Mouse (Mus musculus) heart, embryonic 13.5 days (tissue): Measurements from ENCODE around the gene Dennd1a. TPM values are rescaled to one million over a fixed set of nuclear protein-coding genes. Genes with fewer than 3 reads are reported as not detected.

Experiments
- ATAC-seq: fragments of 200-750 bp; cut with Nextera tagmentation; 2 replicates; pipeline ENCODE4 v1.8.0; 2017; ENCODE audit warnings: moderate TSS enrichment; ENCODE audit not compliant: insufficient number of reproducible peaks, low FRiP score, low TSS enrichment; ENCODE audit errors: extremely low read depth
- H3K27ac ChIP-seq: fragments of 300-500 bp; sonication (generic); replicated peaks from 2 replicates; pipeline ENCODE4 v1.5.1; 2015; ENCODE audit warnings: moderate library complexity, mild to moderate bottlenecking, inconsistent platforms
- H3K27me3 ChIP-seq: fragments of 300-500 bp; sonication (generic); replicated peaks from 2 replicates; pipeline ENCODE4 v1.6.1; 2015; ENCODE audit warnings: mild to moderate bottlenecking, inconsistent platforms
- H3K36me3 ChIP-seq: fragments of 300-500 bp; sonication (generic); 2 replicates; pipeline ENCODE4 v1.6.1; 2015; ENCODE audit warnings: mild to moderate bottlenecking, inconsistent platforms
- H3K4me1 ChIP-seq: fragments of 300-500 bp; sonication (generic); 2 replicates; pipeline ENCODE4 v1.6.1; 2015; ENCODE audit warnings: inconsistent platforms
- H3K4me2 ChIP-seq: fragments of 300-500 bp; sonication (generic); 2 replicates; pipeline ENCODE4 v1.6.1; 2015; ENCODE audit warnings: inconsistent platforms, mild to moderate bottlenecking, moderate library complexity
- H3K4me3 ChIP-seq: fragments of 300-500 bp; sonication (generic); 2 replicates; pipeline ENCODE4 v1.5.1; 2015; ENCODE audit warnings: moderate library complexity, mild to moderate bottlenecking, inconsistent platforms
- H3K9ac ChIP-seq: fragments of 300-500 bp; sonication (generic); 2 replicates; pipeline ENCODE4 v1.6.1; 2015; ENCODE audit warnings: inconsistent platforms, mild to moderate bottlenecking, moderate library complexity
- H3K9me3 ChIP-seq: fragments of 300-500 bp; sonication (generic); 2 replicates; pipeline ENCODE4 v1.6.1; 2016; ENCODE audit warnings: inconsistent platforms
- WGBS: fragments of 180-500 bp; shearing (Covaris S2); methylation state at CpG from one replicate; pipeline ENCODE4 v1.1.7; 2015; ENCODE audit warnings: mixed read lengths; 5-methylcytosine and 5-hydroxymethylcytosine counted together
- polyA plus RNA-seq: library from polyadenylated mRNA; unstranded; fragments of >200 nt; fragmentation: Nextera tagmentation; extraction: Ambion mirVana; gene quantifications from 2 replicates; pipeline ENCODE4 v1.2.1, GENCODE M21; 2015

Gene Dennd1a
- polyA plus RNA-seq, 1 experiment from 2014 or later: 11.4 TPM

GRCm38 (mm10) chr2:38001004-38001403 lies 286.2 kb downstream of the Dennd1a start:
- ATAC-seq: no peak
- H3K27me3 ChIP-seq: no peaks in the 10 kb centered on the region
- H3K4me1 ChIP-seq: no peaks in the 10 kb centered on the region

GRCm38 (mm10) chr2:37997966-37998365 lies 289.2 kb downstream of the Dennd1a start:
- WGBS: 54% methylated on average over 3 of the region's 3 CpGs
- H3K9me3 ChIP-seq: no peaks in the 10 kb centered on the region
- H3K27ac ChIP-seq: no peak overlapping the region
- no peak overlapping the region for H3K4me3 ChIP-seq
- H3K4me2 ChIP-seq: no peak overlapping the region
- no peak overlapping the region for H3K9ac ChIP-seq
- no peaks in the 10 kb centered on the region for H3K27me3 ChIP-seq
- H3K36me3 ChIP-seq: peaks cover 3% of the 10 kb centered on the region; the same call in 1 of the 2 replicates
- no peak for ATAC-seq
- no peaks in the 10 kb centered on the region for H3K4me1 ChIP-seq

More at GRCm38 (mm10) chr2:38001004-38001403, 286.2 kb downstream of the Dennd1a start:
- Histone ChIP-seq H3K27ac (no peak overlapping the region), H3K9ac (no peak overlapping the region), H3K9me3 (no peaks in the 10 kb centered on the region), H3K4me3 (no peak overlapping the region), H3K4me2 (no peak overlapping the region), H3K36me3 (peaks cover 3% of the 10 kb centered on the region; the same call in 1 of the 2 replicates)
- WGBS: 83% methylated on average over 1 of the region's 1 CpGs

DNA sequence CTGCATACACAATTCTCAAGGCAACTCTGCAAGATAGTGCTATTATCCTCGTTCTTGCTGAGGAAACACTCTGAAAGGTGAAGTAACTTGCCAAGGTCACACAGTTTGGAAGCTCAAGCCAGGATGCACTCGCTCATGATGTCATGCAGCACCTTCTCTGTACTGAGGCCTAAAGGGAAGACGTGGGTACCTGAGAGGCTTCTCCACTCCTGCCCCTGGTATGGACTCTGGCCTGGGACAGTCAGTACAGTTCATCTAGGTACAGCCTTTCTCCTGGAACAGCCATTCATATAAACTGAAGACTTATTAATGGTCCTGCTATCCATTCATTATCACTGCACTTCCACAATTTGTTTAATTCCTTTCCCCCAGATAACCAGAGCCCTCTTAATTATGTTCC lies 298.1 kb downstream of the Dennd1a start:
- Histone ChIP-seq H3K9me3 (no peaks in the 10 kb centered on the region), H3K4me3 (no peak overlapping the region), H3K27ac (no peak overlapping the region), H3K27me3 (no peaks in the 10 kb centered on the region), H3K4me1 (0 out of 2 replicates have a peak, but pooled peaks cover 4% of the 10 kb centered on the region), H3K4me2 (no peak overlapping the region), H3K36me3 (no peaks in the 10 kb centered on the region), H3K9ac (no peak overlapping the region)
- 82% methylated on average over 3 of the region's 3 CpGs for WGBS
- ATAC-seq: no peak

- no peaks in the 10 kb centered on the region for H3K9me3 ChIP-seq
- H3K4me1 ChIP-seq: 0 out of 2 replicates have a peak, but pooled peaks cover 6% of the 10 kb centered on the region
- WGBS: 88% methylated on average over 1 of the region's 1 CpGs
- H3K27ac ChIP-seq: no peak overlapping the region
- H3K4me2 ChIP-seq: no peak overlapping the region
- H3K9ac ChIP-seq: no peak overlapping the region
- H3K4me3 ChIP-seq: no peak overlapping the region
- no peaks in the 10 kb centered on the region for H3K27me3 ChIP-seq
- H3K36me3 ChIP-seq: no peaks in the 10 kb centered on the region
- no peak for ATAC-seq
Observed at GRCm38 (mm10) chr2:37988301-37988700, 298.9 kb downstream of the Dennd1a start.

DNA sequence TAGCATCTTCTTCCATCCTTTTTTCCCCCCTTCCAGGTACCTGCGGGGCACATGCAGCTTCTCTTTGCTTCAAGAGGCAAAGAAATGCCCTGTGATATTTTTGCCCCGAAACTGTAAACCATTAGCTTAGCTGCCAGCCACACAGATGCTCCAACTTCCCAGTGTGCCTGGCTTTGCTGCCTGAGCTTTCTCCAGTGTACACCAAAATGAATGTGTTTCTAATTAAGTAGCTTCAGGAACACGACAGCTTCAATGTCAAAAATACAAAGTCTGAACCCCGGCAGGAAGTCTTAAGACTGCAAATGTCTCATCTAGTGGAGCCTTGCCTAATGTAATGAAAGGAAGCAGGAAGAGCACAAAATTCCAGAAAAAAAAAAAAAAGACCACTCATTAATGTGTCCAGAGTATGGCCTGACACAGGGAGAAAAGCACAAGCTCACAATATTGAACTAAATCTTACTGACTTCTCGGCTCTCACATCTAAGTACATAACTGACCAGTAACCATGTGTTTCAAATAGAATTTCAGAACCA lies 301.4 kb downstream of the Dennd1a start:
- H3K4me2 ChIP-seq: no peak overlapping the region
- no peaks in the 10 kb centered on the region for H3K27me3 ChIP-seq
- no peak overlapping the region for H3K9ac ChIP-seq
- no peaks in the 10 kb centered on the region for H3K36me3 ChIP-seq
- H3K4me3 ChIP-seq: no peak overlapping the region
- 0 out of 2 replicates have a peak, but pooled peaks cover 9% of the 10 kb centered on the region for H3K4me1 ChIP-seq
- ATAC-seq: no peak
- 66% methylated on average over 5 of the region's 5 CpGs for WGBS
- 0 out of 2 replicates have a peak overlapping the region, but pooled peaks have one; percentile 5 for H3K27ac ChIP-seq
- no peaks in the 10 kb centered on the region for H3K9me3 ChIP-seq

GRCm38 (mm10) chr2:37982714-37983113 lies 304.5 kb downstream of the Dennd1a start:
- no peak for ATAC-seq
- WGBS: 96% methylated on average over 1 of the region's 1 CpGs
- no peak overlapping the region for H3K9ac ChIP-seq

GRCm38 (mm10) chr2:37981562-37982403 lies 305.4 kb downstream of the Dennd1a start:
- Histone ChIP-seq H3K27me3 (no peaks in the 10 kb centered on the region), H3K27ac (no peak overlapping the region), H3K4me2 (no peak overlapping the region), H3K4me1 (0 out of 2 replicates have a peak, but pooled peaks cover 9% of the 10 kb centered on the region), H3K4me3 (no peak overlapping the region), H3K9me3 (no peaks in the 10 kb centered on the region), H3K9ac (no peak overlapping the region), H3K36me3 (no peaks in the 10 kb centered on the region)
- WGBS: 70% methylated on average over 15 of the region's 15 CpGs
- no peak for ATAC-seq

More at GRCm38 (mm10) chr2:37982714-37983113, 304.5 kb downstream of the Dennd1a start:
- no peak overlapping the region for H3K4me3 ChIP-seq
- no peaks in the 10 kb centered on the region for H3K36me3 ChIP-seq
- H3K27me3 ChIP-seq: no peaks in the 10 kb centered on the region
- no peaks in the 10 kb centered on the region for H3K9me3 ChIP-seq
- H3K4me2 ChIP-seq: no peak overlapping the region
- H3K4me1 ChIP-seq: 0 out of 2 replicates have a peak, but pooled peaks cover 9% of the 10 kb centered on the region
- H3K27ac ChIP-seq: no peak overlapping the region

DNA sequence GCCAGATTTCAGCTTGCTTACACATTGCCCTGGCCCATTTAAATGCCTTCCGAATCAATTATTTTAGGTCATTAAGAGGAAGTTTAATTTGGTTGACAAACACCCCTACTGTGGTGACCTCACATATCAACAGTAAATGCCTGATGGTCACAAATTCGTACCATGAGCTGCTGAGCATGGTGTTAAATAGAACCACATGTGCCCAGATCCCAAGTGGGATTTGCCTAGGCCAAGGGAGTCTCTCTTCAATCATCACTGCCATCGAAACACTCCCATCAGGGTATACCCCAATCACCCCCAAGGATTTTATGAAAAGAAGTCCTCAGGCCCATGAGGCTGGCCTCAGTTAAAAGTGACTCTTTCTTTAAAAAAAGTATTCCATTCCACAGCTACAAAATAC lies 313.0 kb downstream of the Dennd1a start:
- Histone ChIP-seq H3K4me1 (peaks cover 7% of the 10 kb centered on the region), H3K9me3 (no peaks in the 10 kb centered on the region), H3K4me3 (no peak overlapping the region), H3K36me3 (no peaks in the 10 kb centered on the region), H3K4me2 (no peak overlapping the region), H3K27ac (no peak overlapping the region), H3K9ac (no peak overlapping the region), H3K27me3 (no peaks in the 10 kb centered on the region)
- ATAC-seq: no peak
- 79% methylated on average over 3 of the region's 3 CpGs for whole genome bisulfite sequencing

GRCm38 (mm10) chr2:37972621-37973020 lies 314.6 kb downstream of the Dennd1a start:
- H3K27ac ChIP-seq: no peak overlapping the region
- no peak overlapping the region for H3K4me3 ChIP-seq
- no peak overlapping the region for H3K9ac ChIP-seq
- ATAC-seq: no peak
- peaks cover 7% of the 10 kb centered on the region for H3K4me1 ChIP-seq
- no peaks in the 10 kb centered on the region for H3K36me3 ChIP-seq
- 79% methylated on average over 6 of the region's 6 CpGs for WGBS
- no peaks in the 10 kb centered on the region for H3K27me3 ChIP-seq
- no peaks in the 10 kb centered on the region for H3K9me3 ChIP-seq
- H3K4me2 ChIP-seq: no peak overlapping the region

- WGBS: 85% methylated on average over 1 of the region's 1 CpGs
- no peak overlapping the region for H3K4me2 ChIP-seq
- peaks cover 7% of the 10 kb centered on the region for H3K4me1 ChIP-seq
- no peak overlapping the region for H3K9ac ChIP-seq
- H3K27me3 ChIP-seq: no peaks in the 10 kb centered on the region
- no peak for ATAC-seq
- H3K27ac ChIP-seq: no peak overlapping the region
- H3K36me3 ChIP-seq: no peaks in the 10 kb centered on the region
- H3K9me3 ChIP-seq: no peaks in the 10 kb centered on the region
- H3K4me3 ChIP-seq: no peak overlapping the region
Observed at GRCm38 (mm10) chr2:37971726-37972125, 315.5 kb downstream of the Dennd1a start.

DNA sequence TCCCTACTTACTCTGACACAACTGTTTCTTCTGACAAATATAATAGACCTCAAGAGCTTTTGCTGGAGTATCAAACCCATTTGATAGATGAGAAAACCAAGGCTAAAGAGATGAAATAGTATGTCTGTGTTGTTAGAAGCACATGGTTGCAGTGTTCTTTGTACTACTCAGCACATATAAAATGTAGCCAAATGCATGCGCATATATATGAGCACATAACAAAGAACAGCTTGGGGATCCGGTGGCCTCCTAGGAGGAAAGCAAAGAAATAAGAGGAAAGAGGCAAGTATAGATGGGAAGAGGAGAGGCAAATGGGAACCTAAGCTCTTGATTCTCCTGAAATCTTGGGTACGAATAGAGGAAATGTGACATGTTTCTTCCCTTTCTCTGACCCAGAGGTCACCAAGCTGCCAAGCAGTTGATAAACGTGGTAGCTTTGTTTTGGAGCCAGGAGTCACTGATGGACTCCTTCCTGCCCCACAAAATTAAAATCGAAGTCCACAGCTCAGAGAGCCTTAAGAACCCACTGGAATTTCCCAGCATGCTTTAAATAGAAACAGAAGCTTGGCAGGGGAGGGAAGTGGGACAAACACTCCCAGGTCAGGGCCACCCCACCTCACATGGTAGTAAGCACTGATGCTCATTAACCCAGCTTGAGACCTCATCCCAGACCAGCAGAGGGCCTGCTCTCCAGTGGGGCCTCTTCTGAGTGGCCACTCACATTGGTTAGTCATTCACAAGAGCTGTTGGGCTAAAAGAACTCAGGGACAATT lies 317.3 kb downstream of the Dennd1a start:
- Histone ChIP-seq H3K9ac (no peak overlapping the region), H3K36me3 (no peaks in the 10 kb centered on the region), H3K27ac (no peak overlapping the region), H3K27me3 (no peaks in the 10 kb centered on the region), H3K4me2 (no peak overlapping the region), H3K9me3 (no peaks in the 10 kb centered on the region), H3K4me3 (no peak overlapping the region), H3K4me1 (peaks cover 7% of the 10 kb centered on the region)
- no peak for ATAC-seq
- WGBS: 49% methylated on average over 5 of the region's 5 CpGs
